Comparison of ENCODE assay signal across 8 mouse cellular contexts in genomic region chr6:72553079-72553412, GRCm38 (mm10). TPM values are rescaled to one million over a fixed set of nuclear protein-coding genes. Genes with fewer than 3 reads are reported as not detected.
DNase-seq lines count a peak whose midpoint lies in the region; ATAC-seq and TF ChIP-seq lines count a peak whose summit lies in the region.

No protein-coding gene starts in this region.

- no peak for TF ChIP-seq CTCF in G1E (IDR thresholded peaks at IDR 0.05; ENCODE audit: low read depth, low read length)
- TF ChIP-seq CTCF in forebrain, postnatal 0 days (IDR thresholded peaks at IDR 0.05; ENCODE audit: low read depth) = no peak

- peak overlapping the region; percentile 84 for H3K27ac ChIP-seq in heart, embryonic 15.5 days
- peak overlapping the region; percentile 77 for H3K27ac ChIP-seq in forebrain, postnatal 0 days (ENCODE audit: low read depth, low read length)
- H3K27ac ChIP-seq in macrophage = peak overlapping the region; percentile 100; the same call in 1 of the 2 replicates

- 18% methylated on average over 8 of the region's 8 CpGs for WGBS in heart, embryonic 15.5 days
- 14% methylated on average over 8 of the region's 8 CpGs for WGBS in forebrain, postnatal 0 days
- WGBS in macrophage (ENCODE audit: missing documents) = 15% methylated on average over 8 of the region's 8 CpGs

- H3K4me2 ChIP-seq in heart, embryonic 15.5 days = peak overlapping the region; percentile 69
- H3K4me2 ChIP-seq in forebrain, postnatal 0 days (ENCODE audit: low read depth) = peak overlapping the region; percentile 64

- intact Hi-C loops in heart, postnatal 36 days (cut with DNase I) = no loop called here

- DNase-seq in heart, postnatal 36 days = no peak
- DNase-seq in G1E (ENCODE audit: low spot score) = no peak
- no peak for DNase-seq in forebrain, postnatal 0 days
- no peak for DNase-seq in cerebellum, postnatal 36 days
- DNase-seq in spleen, adult 12 weeks (ENCODE audit: low spot score) = no peak
- DNase-seq in cerebellum, adult 9-10 months = no peak

- H3K4me3 ChIP-seq in heart, embryonic 15.5 days = peak overlapping the region; percentile 52
- H3K4me3 ChIP-seq in G1E (ENCODE audit: low read depth, low read length) (peak overlapping the region; percentile 63; the same call in 1 of the 2 replicates), macrophage (ENCODE audit: inconsistent target) (peak overlapping the region; percentile 85)
- H3K4me3 ChIP-seq in forebrain, postnatal 0 days (ENCODE audit: low read depth, low read length) = peak overlapping the region; percentile 40

- H3K27me3 ChIP-seq in heart, embryonic 15.5 days = no peaks in the 10 kb centered on the region
- no peaks in the 10 kb centered on the region for H3K27me3 ChIP-seq in G1E (ENCODE audit: insufficient read depth, low read length)
- no peaks in the 10 kb centered on the region for H3K27me3 ChIP-seq in forebrain, postnatal 0 days (ENCODE audit: insufficient read depth, low read length)

- peaks cover 19% of the 10 kb centered on the region for H3K4me1 ChIP-seq in heart, embryonic 15.5 days (replicated peaks)
- peaks cover 58% of the 10 kb centered on the region for H3K4me1 ChIP-seq in G1E (ENCODE audit: insufficient read depth, low read depth, low read length)
- H3K4me1 ChIP-seq in forebrain, postnatal 0 days (ENCODE audit: insufficient read depth) = peaks cover 8% of the 10 kb centered on the region

- peaks cover 91% of the 10 kb centered on the region for H3K79me2 ChIP-seq in macrophage (ENCODE audit: inconsistent target)

- H3K36me3 ChIP-seq in heart, embryonic 15.5 days = no peaks in the 10 kb centered on the region
- peaks cover 51% of the 10 kb centered on the region for H3K36me3 ChIP-seq in G1E (replicated peaks)
- H3K36me3 ChIP-seq in forebrain, postnatal 0 days (ENCODE audit: insufficient read depth) = no peaks in the 10 kb centered on the region
- peaks cover 29% of the 10 kb centered on the region for H3K36me3 ChIP-seq in macrophage (ENCODE audit: inconsistent target)

- ATAC-seq in heart, embryonic 15.5 days (replicated peaks; ENCODE audit: insufficient number of reproducible peaks, insufficient read depth, low FRiP score, low read depth) = no peak
- ATAC-seq in G1E (ENCODE audit: extremely low read depth, insufficient number of reproducible peaks, low FRiP score, poor library complexity, severe bottlenecking) = no peak
- ATAC-seq in forebrain, postnatal 0 days = no peak

- peak overlapping the region; percentile 52 for H3K9ac ChIP-seq in heart, embryonic 15.5 days
- H3K9ac ChIP-seq in forebrain, postnatal 0 days = peak overlapping the region; percentile 49

- no peaks in the 10 kb centered on the region for H3K9me3 ChIP-seq in heart, embryonic 15.5 days (replicated peaks)
- no peaks in the 10 kb centered on the region for H3K9me3 ChIP-seq in G1E (replicated peaks)
- no peaks in the 10 kb centered on the region for H3K9me3 ChIP-seq in forebrain, postnatal 0 days (ENCODE audit: low read length)

RNA-seq across cellular contexts. Expression of gene Capg, which starts 8.9 kb away (rescaled TPM):
- 22.6 and 36.5 TPM in 2 replicates for polyA plus RNA-seq in heart, embryonic 15.5 days (2015; fragmentation: Nextera tagmentation; extraction: Ambion mirVana)
- total RNA-seq in heart, postnatal 36 days (2021) = 10 to 100 TPM in 1 of 2 experiments, 1 to 10 TPM in 1; 9.0 to 10.3 TPM
- 37.8 and 38.0 TPM in 2 replicates for total RNA-seq in G1E (2014; fragmentation: Nextera tagmentation)
- total RNA-seq in G1E (2017) = 113 and 150 TPM in 2 replicates
- 88.6 and 102 TPM in 2 replicates for polyA plus RNA-seq in G1E (2012)
- 6.7 and 8.9 TPM in 2 replicates for total RNA-seq in forebrain, postnatal 0 days (2014; rRNA removed)
- 7.1 and 7.6 TPM in 2 replicates for polyA plus RNA-seq in forebrain, postnatal 0 days (2015; fragmentation: Nextera tagmentation; extraction: Ambion mirVana)
- total RNA-seq in macrophage (2018; cell fraction: chromatin; rRNA removed) = 100 to 1,000 TPM; 210 to 782 (median 351) TPM
- total RNA-seq in macrophage (2018; cell fraction: cytosol; rRNA removed) = 100 to 1,000 TPM; 618 to 855 (median 766) TPM
- 100 to 1,000 TPM; 235 to 578 (median 364) TPM for total RNA-seq in macrophage (2018; cell fraction: nucleus; rRNA removed)
- polyA plus RNA-seq in macrophage (2018) = 672 to 1,184 TPM (median 744 TPM) in 3 replicates

RNA-seq across cellular contexts. Expression of gene Sh2d6, which starts 31.5 kb away (rescaled TPM):
- not detected in 2 replicates for polyA plus RNA-seq in heart, embryonic 15.5 days (2015; fragmentation: Nextera tagmentation; extraction: Ambion mirVana)
- under 1 TPM; 0.33 to 0.35 TPM for total RNA-seq in heart, postnatal 36 days (2021)
- total RNA-seq in G1E (2014; fragmentation: Nextera tagmentation) (not detected in 2 replicates), G1E (2017) (0.16 TPM in 1 of 2 replicates, not detected in the other)
- polyA plus RNA-seq in G1E (2012) (not detected in 2 replicates), macrophage (2018) (0.20 to 0.46 TPM (median 0.26 TPM) in 3 replicates)
- 0.24 and 0.38 TPM in 2 replicates for total RNA-seq in forebrain, postnatal 0 days (2014; rRNA removed)
- 0.21 and 0.47 TPM in 2 replicates for polyA plus RNA-seq in forebrain, postnatal 0 days (2015; fragmentation: Nextera tagmentation; extraction: Ambion mirVana)
- total RNA-seq in macrophage (2018; cell fraction: chromatin; rRNA removed) = 1 to 10 TPM in 21 of 26 experiments, under 1 TPM in 3, not detected in 2; 0.78 to 6.6 (median 1.7) TPM
- under 1 TPM in 21 of 26 experiments, not detected in 5; 0.14 to 0.74 (median 0.26) TPM for total RNA-seq in macrophage (2018; cell fraction: cytosol; rRNA removed)
- total RNA-seq in macrophage (2018; cell fraction: nucleus; rRNA removed) = 1 to 10 TPM in 18 of 26 experiments, under 1 TPM in 6, not detected in 2; 0.64 to 7.8 (median 1.4) TPM

RNA-seq across cellular contexts. Expression of gene Elmod3, which starts 45.2 kb away (rescaled TPM):
- 12.3 and 13.5 TPM in 2 replicates for polyA plus RNA-seq in heart, embryonic 15.5 days (2015; fragmentation: Nextera tagmentation; extraction: Ambion mirVana)
- 10 to 100 TPM; 13.8 to 20.0 TPM for total RNA-seq in heart, postnatal 36 days (2021)
- total RNA-seq in G1E (2014; fragmentation: Nextera tagmentation) = 20.4 and 25.5 TPM in 2 replicates
- total RNA-seq in G1E (2017) = 8.6 and 9.8 TPM in 2 replicates
- 16.6 and 22.1 TPM in 2 replicates for polyA plus RNA-seq in G1E (2012)
- total RNA-seq in forebrain, postnatal 0 days (2014; rRNA removed) = 12.8 and 13.1 TPM in 2 replicates
- polyA plus RNA-seq in forebrain, postnatal 0 days (2015; fragmentation: Nextera tagmentation; extraction: Ambion mirVana) = 16.5 and 18.3 TPM in 2 replicates
- 10 to 100 TPM in 12 of 26 experiments, 1 to 10 TPM in 14; 2.6 to 16.6 (median 8.5) TPM for total RNA-seq in macrophage (2018; cell fraction: chromatin; rRNA removed)
- 10 to 100 TPM in 3 of 26 experiments, 1 to 10 TPM in 23; 2.7 to 10.6 (median 7.1) TPM for total RNA-seq in macrophage (2018; cell fraction: cytosol; rRNA removed)
- 10 to 100 TPM in 5 of 26 experiments, 1 to 10 TPM in 21; 2.1 to 14.7 (median 7.6) TPM for total RNA-seq in macrophage (2018; cell fraction: nucleus; rRNA removed)
- 5.0 to 8.4 TPM (median 7.3 TPM) in 3 replicates for polyA plus RNA-seq in macrophage (2018)

RNA-seq across cellular contexts. Expression of gene Retsat, which starts 45.2 kb away (rescaled TPM):
- polyA plus RNA-seq in heart, embryonic 15.5 days (2015; fragmentation: Nextera tagmentation; extraction: Ambion mirVana) = 19.8 and 21.4 TPM in 2 replicates
- total RNA-seq in heart, postnatal 36 days (2021) = 100 to 1,000 TPM; 185 to 218 TPM
- total RNA-seq in G1E (2014; fragmentation: Nextera tagmentation) (13.1 and 13.6 TPM in 2 replicates), G1E (2017) (12.6 and 14.8 TPM in 2 replicates)
- polyA plus RNA-seq in G1E (2012) (6.1 and 25.6 TPM in 2 replicates), macrophage (2018) (6.6 to 12.3 TPM (median 8.4 TPM) in 3 replicates)
- 3.2 and 7.5 TPM in 2 replicates for total RNA-seq in forebrain, postnatal 0 days (2014; rRNA removed)
- polyA plus RNA-seq in forebrain, postnatal 0 days (2015; fragmentation: Nextera tagmentation; extraction: Ambion mirVana) = 6.2 and 7.2 TPM in 2 replicates
- 1 to 10 TPM in 11 of 26 experiments, under 1 TPM in 7, not detected in 8; 0.22 to 5.6 (median 1.4) TPM for total RNA-seq in macrophage (2018; cell fraction: chromatin; rRNA removed)
- total RNA-seq in macrophage (2018; cell fraction: cytosol; rRNA removed) = 10 to 100 TPM in 3 of 26 experiments, 1 to 10 TPM in 23; 4.2 to 11.7 (median 7.5) TPM
- total RNA-seq in macrophage (2018; cell fraction: nucleus; rRNA removed) = 1 to 10 TPM; 1.3 to 7.1 (median 4.1) TPM
